Mouse (Mus musculus) intestine, embryonic 14.5 days (tissue): Measurements from ENCODE around the gene Sv2c. TPM values are rescaled to one million over a fixed set of nuclear protein-coding genes. Genes with fewer than 3 reads are reported as not detected.

Source experiments
- ATAC-seq: fragments of 200-750 bp; cut with Nextera tagmentation; replicated peaks from 2 replicates; pipeline ENCODE4 v1.8.0; 2017; ENCODE audit warnings: low read depth, moderate number of reproducible peaks, moderate TSS enrichment, moderate library complexity; ENCODE audit not compliant: low FRiP score, low TSS enrichment
- DNase-seq: peaks from one replicate; pipeline ENCODE4 v3.0.0-alpha.2; 2018; ENCODE audit warnings: low spot score
- H3K27ac ChIP-seq: fragments of 300-500 bp; sonication (generic); 2 replicates; pipeline ENCODE4 v1.5.1; 2014; ENCODE audit warnings: low read depth, mild to moderate bottlenecking, control low read depth
- H3K27me3 ChIP-seq: fragments of 300-500 bp; sonication (generic); replicated peaks from 2 replicates; pipeline ENCODE4 v1.6.1; 2014; ENCODE audit warnings: low read length, control low read depth; ENCODE audit not compliant: control insufficient read depth, insufficient read depth
- H3K36me3 ChIP-seq: fragments of 300-500 bp; sonication (generic); 2 replicates; pipeline ENCODE4 v1.6.1; 2014; ENCODE audit warnings: low read length, control low read depth; ENCODE audit not compliant: control insufficient read depth, insufficient read depth
- H3K4me1 ChIP-seq: fragments of 300-500 bp; sonication (generic); replicated peaks from 2 replicates; pipeline ENCODE4 v1.6.1; 2014; ENCODE audit warnings: low read length, control low read depth, mixed read lengths; ENCODE audit not compliant: control insufficient read depth, insufficient read depth
- H3K4me2 ChIP-seq: fragments of 300-500 bp; sonication (generic); 2 replicates; pipeline ENCODE4 v1.6.1; 2014; ENCODE audit warnings: low read length
- H3K4me3 ChIP-seq: fragments of 300-500 bp; sonication (generic); 2 replicates; pipeline ENCODE4 v1.5.1; 2014; ENCODE audit warnings: low read depth, low read length, control low read depth, mixed read lengths
- H3K9ac ChIP-seq: fragments of 300-500 bp; sonication (generic); 2 replicates; pipeline ENCODE4 v1.6.1; 2014; ENCODE audit warnings: mild to moderate bottlenecking, low read length
- H3K9me3 ChIP-seq: fragments of 300-500 bp; sonication (generic); 2 replicates; pipeline ENCODE4 v1.6.1; 2016; ENCODE audit warnings: low read length, control low read depth; ENCODE audit not compliant: control insufficient read depth
- WGBS: fragments of 180-500 bp; shearing (Covaris S2); extraction: QIAGEN DNeasy Blood & Tissue Kit; methylation state at CpG from one replicate; pipeline ENCODE4 v1.1.7; 2014; 5-methylcytosine and 5-hydroxymethylcytosine counted together
- polyA plus RNA-seq: library from polyadenylated mRNA; unstranded; fragments of >200 nt; fragmentation: Nextera tagmentation; extraction: Ambion mirVana; gene quantifications from 2 replicates; pipeline ENCODE4 v1.2.1, GENCODE M21; 2014

Sv2c gene
- 1.8 and 2.0 TPM in 2 replicates for polyA plus RNA-seq

DNA sequence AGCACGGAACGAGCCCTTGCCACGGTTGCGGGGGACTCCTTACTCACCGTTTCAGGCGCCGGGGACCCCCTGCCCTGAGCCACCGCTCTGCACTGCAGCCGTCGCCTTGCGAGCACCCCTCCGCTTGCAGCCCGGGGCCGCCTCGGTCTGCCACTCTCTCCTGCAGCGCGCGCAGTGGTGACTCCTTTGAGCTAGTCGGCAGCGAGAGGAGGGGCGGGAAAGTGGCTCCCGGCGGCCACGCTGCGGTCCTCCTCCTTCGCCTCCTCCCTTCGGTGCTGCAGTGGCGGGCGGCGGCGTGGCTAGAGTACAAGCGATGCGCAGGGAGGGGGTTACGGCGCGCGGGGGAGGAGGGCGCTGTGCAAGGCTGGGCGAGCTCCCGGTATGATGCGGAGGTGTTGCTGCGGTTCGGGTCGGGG lies at the start of gene Sv2c:
Gene Sv2c (minus strand): TSS at position 177 of the 416 bp plus-strand sequence.
- ATAC-seq (peak; percentile 67), DNase-seq (peak; percentile 81)
- H3K4me2 ChIP-seq = peak within 1 kb of the TSS; percentile 95
- H3K27me3 ChIP-seq = peaks cover 81% of the 10 kb centered on the region
- under 1% methylated on average over 42 of the region's 44 CpGs for WGBS
- no peak within 1 kb of the TSS for H3K27ac ChIP-seq
- H3K9me3 ChIP-seq = no peaks in the 10 kb centered on the region
- peaks cover 5% of the 10 kb centered on the region for H3K4me1 ChIP-seq
- H3K4me3 ChIP-seq = peak within 1 kb of the TSS; percentile 47
- peak within 1 kb of the TSS; percentile 10 for H3K9ac ChIP-seq
- H3K36me3 ChIP-seq = no peaks in the 10 kb centered on the region

DNA sequence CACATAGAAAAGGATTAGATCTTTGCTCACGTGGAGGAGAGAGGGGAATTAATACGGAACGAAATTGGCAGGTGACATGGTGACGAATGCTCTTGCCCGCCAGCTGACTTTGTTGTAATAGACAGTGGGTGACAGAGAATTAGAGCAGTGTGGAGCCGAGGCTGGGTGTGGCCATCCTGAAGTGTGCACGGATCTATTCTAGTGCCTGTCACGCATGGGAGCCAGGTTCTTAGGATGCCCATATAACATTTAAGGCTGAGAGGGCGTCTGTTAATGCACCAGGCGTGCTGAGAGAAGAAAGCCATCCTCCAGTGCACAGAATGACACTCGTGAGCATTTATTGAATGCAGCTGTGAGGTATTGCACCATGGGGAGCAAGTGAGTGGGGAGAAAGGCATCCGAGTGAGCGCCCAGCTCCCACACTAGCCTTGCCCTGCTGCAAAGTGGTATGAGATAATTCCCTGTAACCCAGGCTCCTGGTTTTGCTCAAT lies 48.3 kb upstream of the Sv2c start:
- H3K9ac ChIP-seq = no peak overlapping the region
- DNase-seq = no peak

DNA sequence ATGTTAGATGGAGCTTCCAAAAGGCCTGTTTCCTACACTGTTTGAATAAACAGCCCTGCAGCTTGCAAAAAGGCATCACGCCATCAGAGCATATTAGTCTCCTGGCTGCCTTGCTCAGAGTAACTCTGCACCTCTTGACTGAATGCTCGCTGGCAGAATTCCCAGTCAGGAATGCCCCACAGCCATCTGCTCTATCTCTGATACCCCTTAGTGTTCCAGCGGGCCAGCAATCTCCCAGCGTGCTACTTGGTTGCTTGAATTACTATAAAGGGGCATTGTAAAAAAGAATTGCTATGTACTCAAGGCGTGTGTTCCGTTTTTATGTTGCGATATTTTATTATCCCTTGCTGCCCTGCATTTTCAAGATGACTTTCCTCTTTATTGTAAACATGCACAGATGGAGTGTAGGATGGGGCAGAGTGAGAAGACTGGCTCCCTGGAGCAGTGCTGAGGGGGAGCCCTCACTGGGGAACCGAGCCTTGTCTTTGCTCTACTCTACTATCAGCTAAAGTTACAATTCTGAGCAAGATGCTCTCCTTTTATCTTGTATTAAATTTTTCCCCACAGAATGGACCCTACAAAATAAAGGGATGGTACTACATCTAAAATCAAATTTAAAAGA lies 43.3 kb upstream of the Sv2c start:
- Histone ChIP-seq H3K27ac (no peak overlapping the region), H3K4me3 (no peak overlapping the region), H3K4me1 (peaks cover 6% of the 10 kb centered on the region; the same call in 1 of the 2 replicates), H3K4me2 (0 out of 2 replicates have a peak overlapping the region, but pooled peaks have one; percentile 6), H3K27me3 (no peaks in the 10 kb centered on the region), H3K36me3 (no peaks in the 10 kb centered on the region), H3K9me3 (no peaks in the 10 kb centered on the region), H3K9ac (no peak overlapping the region)
- DNase-seq = peak; percentile 74
- 20% methylated on average over 8 of the region's 8 CpGs for WGBS
- peak; percentile 86 for ATAC-seq

More for the DNA sequence above, 48.3 kb upstream of the Sv2c start:
- no peak for ATAC-seq
- Histone ChIP-seq H3K27ac (no peak overlapping the region), H3K4me1 (peaks cover 3% of the 10 kb centered on the region; the same call in 1 of the 2 replicates), H3K4me2 (no peak overlapping the region), H3K36me3 (no peaks in the 10 kb centered on the region), H3K27me3 (no peaks in the 10 kb centered on the region), H3K4me3 (no peak overlapping the region), H3K9me3 (no peaks in the 10 kb centered on the region)
- 72% methylated on average over 13 of the region's 13 CpGs for WGBS

GRCm38 (mm10) chr13:96173686-96174085 lies 41.3 kb upstream of the Sv2c start:
- peaks cover 14% of the 10 kb centered on the region for H3K4me1 ChIP-seq
- WGBS = 67% methylated on average over 3 of the region's 3 CpGs
- no peaks in the 10 kb centered on the region for H3K27me3 ChIP-seq
- no peaks in the 10 kb centered on the region for H3K9me3 ChIP-seq
- no peak overlapping the region for H3K4me3 ChIP-seq
- H3K9ac ChIP-seq = no peak overlapping the region
- DNase-seq = no peak
- H3K4me2 ChIP-seq = no peak overlapping the region
- H3K27ac ChIP-seq = no peak overlapping the region
- no peaks in the 10 kb centered on the region for H3K36me3 ChIP-seq
- ATAC-seq = no peak

GRCm38 (mm10) chr13:96172290-96172689 lies 39.9 kb upstream of the Sv2c start:
- Histone ChIP-seq H3K9ac (no peak overlapping the region), H3K27me3 (no peaks in the 10 kb centered on the region), H3K27ac (no peak overlapping the region), H3K9me3 (no peaks in the 10 kb centered on the region), H3K4me1 (peaks cover 17% of the 10 kb centered on the region), H3K36me3 (no peaks in the 10 kb centered on the region), H3K4me3 (no peak overlapping the region), H3K4me2 (no peak overlapping the region)
- 80% methylated on average over 3 of the region's 3 CpGs for WGBS
- no peak for ATAC-seq
- no peak for DNase-seq

GRCm38 (mm10) chr13:96168991-96169665 lies 36.8 kb upstream of the Sv2c start:
- peaks cover 11% of the 10 kb centered on the region; the same call in 1 of the 2 replicates for H3K4me1 ChIP-seq
- no peak for ATAC-seq
- 0 out of 2 replicates have a peak overlapping the region, but pooled peaks have one; percentile 1 for H3K9ac ChIP-seq
- 40% methylated on average over 11 of the region's 11 CpGs for WGBS
- no peak overlapping the region for H3K4me3 ChIP-seq
- no peak for DNase-seq
- no peaks in the 10 kb centered on the region for H3K36me3 ChIP-seq
- H3K9me3 ChIP-seq = no peaks in the 10 kb centered on the region
- peak overlapping the region; percentile 67; the same call in 1 of the 2 replicates for H3K27ac ChIP-seq
- peak overlapping the region; percentile 12 for H3K4me2 ChIP-seq
- H3K27me3 ChIP-seq = no peaks in the 10 kb centered on the region

- no peak for DNase-seq
- H3K27me3 ChIP-seq = no peaks in the 10 kb centered on the region
- no peak overlapping the region for H3K9ac ChIP-seq
- no peaks in the 10 kb centered on the region for H3K9me3 ChIP-seq
- no peaks in the 10 kb centered on the region for H3K36me3 ChIP-seq
- peaks cover 11% of the 10 kb centered on the region; the same call in 1 of the 2 replicates for H3K4me1 ChIP-seq
- no peak overlapping the region for H3K4me3 ChIP-seq
- WGBS = 81% methylated on average over 2 of the region's 2 CpGs
- ATAC-seq = no peak
- H3K27ac ChIP-seq = no peak overlapping the region
- no peak overlapping the region for H3K4me2 ChIP-seq
Observed at GRCm38 (mm10) chr13:96166593-96166992, 34.2 kb upstream of the Sv2c start.

DNA sequence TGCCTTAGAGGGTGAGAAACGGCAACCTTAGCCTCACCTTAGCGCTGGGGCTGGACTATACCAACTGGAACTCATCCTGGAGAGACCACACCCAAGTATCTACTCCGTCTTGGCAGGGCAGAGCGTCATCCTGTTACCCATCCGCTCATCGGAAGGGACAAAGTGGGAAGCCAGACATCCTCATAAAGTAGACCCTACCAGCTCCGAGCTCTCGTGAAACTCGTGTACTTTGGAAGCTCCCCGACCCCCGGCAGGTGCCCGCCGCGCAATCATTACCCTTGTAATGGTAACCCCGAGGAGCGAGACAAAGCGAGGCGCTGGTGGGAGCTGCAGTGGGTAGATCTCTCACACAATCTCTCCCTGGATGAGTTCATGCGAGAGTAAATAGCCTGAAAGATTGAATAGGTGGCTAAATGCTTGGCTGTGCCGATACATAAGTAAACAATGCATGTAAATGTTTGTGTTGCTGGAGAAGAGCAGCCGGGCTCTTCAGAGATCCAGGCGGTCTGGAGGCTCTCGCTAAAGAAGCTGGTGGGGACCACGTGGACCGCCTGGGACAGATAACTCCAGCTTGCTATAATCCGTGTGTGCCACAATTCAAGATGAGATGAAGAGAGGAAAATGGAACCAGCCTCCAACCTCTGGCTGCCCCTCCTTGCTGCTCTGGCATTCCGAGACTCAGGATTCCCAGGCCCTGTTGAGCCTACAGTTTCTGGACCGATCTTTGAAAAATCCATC lies 1.2 kb upstream of the Sv2c start:
- no peaks in the 10 kb centered on the region for H3K9me3 ChIP-seq
- peaks cover 5% of the 10 kb centered on the region for H3K4me1 ChIP-seq
- no peak overlapping the region for H3K9ac ChIP-seq
- ATAC-seq (no peak), DNase-seq (peak; percentile 65)
- H3K27ac ChIP-seq = no peak overlapping the region
- 3% methylated on average over 28 of the region's 28 CpGs for WGBS
- H3K4me3 ChIP-seq = peak overlapping the region; percentile 47
- H3K36me3 ChIP-seq = no peaks in the 10 kb centered on the region
- peak overlapping the region; percentile 95 for H3K4me2 ChIP-seq
- peaks cover 72% of the 10 kb centered on the region for H3K27me3 ChIP-seq
